Mouse (Mus musculus) mesoderm, embryonic 11.5 days (tissue): Measurements from ENCODE around the gene Tspan8.

ENCODE experiments used
- DNase-seq: peaks from one replicate; pipeline ENCODE4 v3.0.0-alpha.2; 2012; ENCODE audit warnings: low read depth, low spot score

Tspan8 gene

GRCm38 (mm10) chr10:115830726-115831125 lies 14.1 kb downstream of the Tspan8 start:
- no peak for DNase-seq

- DNase-seq, result no peak
Measured at GRCm38 (mm10) chr10:115834017-115834416, 17.4 kb downstream of the Tspan8 start.

GRCm38 (mm10) chr10:115846930-115847329 lies 30.3 kb downstream of the Tspan8 start:
- peak; percentile 73 for DNase-seq

DNA sequence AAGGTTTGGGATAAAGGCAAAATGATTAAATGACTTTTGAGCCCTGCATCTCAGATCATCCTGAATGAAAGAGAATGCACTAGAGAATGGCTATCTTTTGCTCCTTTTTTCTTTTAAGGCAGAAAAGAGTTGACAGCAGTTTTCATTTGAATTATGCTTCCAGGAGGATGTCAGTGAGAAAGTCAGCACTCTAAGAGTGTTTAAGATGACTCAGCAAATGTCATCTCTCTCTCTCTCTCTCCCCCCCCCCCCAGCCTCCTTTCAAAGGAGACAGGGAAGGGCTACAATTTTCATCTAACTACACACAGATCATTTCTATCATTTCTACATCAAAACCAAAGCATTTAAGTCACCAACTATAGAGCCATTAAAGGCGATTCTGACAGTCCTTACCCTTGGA lies 31.9 kb downstream of the Tspan8 start:
- no peak for DNase-seq

DNA sequence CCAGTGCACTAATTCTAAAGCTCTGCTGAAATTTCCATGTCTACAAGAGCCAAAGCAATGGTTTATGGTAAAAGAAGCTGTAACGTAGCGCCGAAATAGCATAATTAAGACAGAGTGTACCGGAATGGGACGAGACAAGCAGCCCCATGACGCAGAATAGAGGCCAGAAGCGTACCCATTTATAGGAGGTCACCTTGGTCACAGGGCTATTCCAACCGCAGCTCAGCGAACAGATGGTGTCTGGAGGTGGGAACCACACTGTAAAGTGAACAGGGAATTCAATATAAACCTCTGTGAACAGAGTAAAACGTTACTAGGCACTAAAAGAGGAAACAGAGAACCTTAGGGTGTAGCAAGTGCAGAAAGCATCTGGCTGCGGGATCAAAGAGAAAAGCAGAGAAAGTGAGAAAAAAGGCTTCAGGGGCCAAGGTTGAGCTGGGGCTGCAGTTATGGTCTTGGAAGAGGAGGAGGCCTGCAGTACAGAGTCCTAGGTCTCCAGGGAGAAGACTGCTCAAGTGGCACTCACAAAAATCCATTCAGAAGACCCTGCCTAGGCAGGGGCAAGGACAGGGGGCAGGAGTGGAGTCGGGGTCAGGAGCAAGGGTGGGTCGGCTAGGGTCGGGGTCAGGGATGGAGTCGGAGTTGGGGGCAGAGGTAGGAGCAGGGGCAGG lies 43.7 kb downstream of the Tspan8 start:
- no peak for DNase-seq

DNA sequence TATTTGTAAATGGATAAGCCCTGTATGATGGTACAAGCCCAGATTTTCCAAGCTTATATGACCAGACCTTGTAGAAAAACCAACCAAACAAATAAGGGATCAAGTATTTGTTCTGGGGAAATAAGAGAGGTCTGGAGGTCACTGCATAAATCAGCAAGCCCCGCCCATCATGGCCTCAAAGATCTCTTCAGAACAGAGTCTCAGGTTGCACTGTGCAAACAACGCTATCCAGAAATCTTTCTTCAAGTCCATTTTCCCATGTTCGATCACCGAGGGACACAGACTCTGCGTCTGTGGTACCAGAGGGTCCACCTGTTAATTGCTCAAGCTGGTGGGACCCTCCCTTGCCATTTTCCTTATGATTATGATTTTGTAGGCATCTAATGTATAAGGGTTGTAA lies 45.3 kb downstream of the Tspan8 start:
- peak; percentile 51 for DNase-seq

DNA sequence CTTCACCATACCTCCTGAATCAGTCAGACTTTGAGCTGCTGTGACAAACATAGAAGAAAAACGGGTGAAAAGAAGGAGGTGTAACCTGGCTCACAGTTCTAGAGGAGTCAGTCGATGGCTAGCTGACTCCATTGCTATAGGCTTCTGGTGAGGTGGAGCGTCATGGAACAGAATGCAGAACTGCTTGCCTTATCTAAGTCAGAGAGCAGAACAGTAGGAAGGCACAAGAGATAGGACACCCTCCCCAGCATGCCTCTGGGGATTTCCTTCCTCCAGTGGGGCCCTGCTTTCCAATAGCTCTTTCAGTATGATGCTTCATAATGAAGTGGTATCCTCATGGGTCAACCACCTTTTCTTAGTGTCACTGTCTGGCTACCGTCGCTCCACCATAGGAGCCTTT lies 66.1 kb downstream of the Tspan8 start:
- DNase-seq, result no peak

GRCm38 (mm10) chr10:115891924-115892323 lies 75.3 kb downstream of the Tspan8 start:
- no peak for DNase-seq

DNA sequence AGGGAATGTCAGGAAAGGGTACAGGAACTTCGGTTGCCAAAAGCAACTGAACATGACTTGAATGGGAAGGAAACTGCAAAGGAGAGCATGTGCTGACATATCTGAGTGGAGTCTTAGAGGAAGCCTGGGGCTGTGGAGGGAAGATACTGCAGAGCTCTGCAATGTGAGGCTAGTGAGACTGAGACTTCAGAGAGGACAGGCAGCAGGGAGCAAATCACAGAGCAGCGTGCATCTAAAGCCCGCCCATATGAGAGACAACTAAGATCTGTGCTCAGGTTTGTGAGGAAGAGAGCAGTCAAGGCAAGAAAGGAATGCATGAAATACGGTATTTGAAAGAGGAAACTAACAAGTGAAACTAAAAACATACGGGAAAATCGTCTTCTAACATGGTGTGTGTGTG lies 76.3 kb downstream of the Tspan8 start:
- DNase-seq, result peak; percentile 12

- no peak for DNase-seq
Measured at GRCm38 (mm10) chr10:115894045-115894444, 77.4 kb downstream of the Tspan8 start.

- DNase-seq, result no peak
Measured at GRCm38 (mm10) chr10:115896764-115897163, 80.1 kb downstream of the Tspan8 start.

- no peak for DNase-seq
Measured at GRCm38 (mm10) chr10:115897235-115897634, 80.6 kb downstream of the Tspan8 start.
